Mouse (Mus musculus): ENCODE data around the gene Ppp1cc. TPM values are rescaled to one million over a fixed set of nuclear protein-coding genes. Genes with fewer than 3 reads are reported as not detected.
"Not testable (repeated sequence)": the region's sequence is repeated elsewhere in the genome, so short reads cannot be mapped to it uniquely, and the experiment has no call there.

The Ppp1cc gene
- polyA plus RNA-seq, 1 experiment, result 52.2 TPM

GRCm38 (mm10) chr5:122164011-122164410 is 5.9 kb downstream of the Ppp1cc start:
- Histone ChIP-seq H3K4me1 (peaks cover 90% of the 10 kb centered on the region), H3K4me3 (replicated peaks) (no peak overlapping the region), H3K36me3 (replicated peaks; ENCODE audit: low read length) (peaks cover 90% of the 10 kb centered on the region), H3K9me3 (no peaks in the 10 kb centered on the region), H3K27me3 (replicated peaks) (no peaks in the 10 kb centered on the region)
- TF ChIP-seq GATA1 (IDR thresholded peaks at IDR 0.05; ENCODE audit: borderline replicate concordance, low read length) (no peak), FLI1 (IDR thresholded peaks at IDR 0.05; ENCODE audit: low read length) (no peak)

DNA sequence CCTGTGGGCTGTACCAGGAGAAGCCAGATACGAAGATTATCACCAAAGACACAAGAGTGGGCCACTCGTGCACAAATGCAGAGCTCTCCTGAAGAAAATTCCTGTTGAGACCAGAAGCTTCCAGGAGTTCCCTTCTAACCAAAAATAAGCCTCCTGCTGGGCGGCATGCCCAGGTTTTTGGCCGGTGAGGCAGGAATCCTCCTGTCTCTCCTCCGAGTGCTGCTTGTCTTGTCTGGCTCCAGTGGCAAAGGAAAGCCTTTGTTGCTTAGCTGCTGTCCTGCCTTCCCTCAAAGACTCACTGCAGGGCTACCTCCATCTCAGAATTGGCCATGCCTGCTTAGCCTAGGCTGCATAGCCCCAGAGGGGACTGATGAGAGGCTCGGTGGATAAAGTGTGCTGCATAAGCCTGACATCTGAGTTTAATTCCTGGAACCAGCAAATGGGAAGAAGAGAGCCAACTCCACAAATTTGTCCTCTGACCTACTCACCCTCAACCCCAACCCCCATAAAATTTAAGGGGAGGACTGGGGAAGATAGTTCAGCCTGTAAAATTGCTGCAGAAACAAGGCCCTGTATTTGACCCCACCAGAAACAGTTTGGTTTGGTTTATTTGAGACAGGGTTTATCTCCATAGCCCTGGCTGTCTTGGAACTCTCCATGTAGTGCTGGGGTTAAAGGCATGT is 7.3 kb downstream of the Ppp1cc start:
- Histone ChIP-seq H3K36me3 (replicated peaks; ENCODE audit: low read length) (peaks cover 97% of the 10 kb centered on the region), H3K9me3 (no peaks in the 10 kb centered on the region), H3K4me3 (replicated peaks) (no peak overlapping the region), H3K4me1 (peaks cover 80% of the 10 kb centered on the region), H3K27me3 (replicated peaks) (no peaks in the 10 kb centered on the region)
- TF ChIP-seq FLI1 (IDR thresholded peaks at IDR 0.05; ENCODE audit: low read length) (no peak), GATA1 (IDR thresholded peaks at IDR 0.05; ENCODE audit: borderline replicate concordance, low read length) (no peak)

DNA sequence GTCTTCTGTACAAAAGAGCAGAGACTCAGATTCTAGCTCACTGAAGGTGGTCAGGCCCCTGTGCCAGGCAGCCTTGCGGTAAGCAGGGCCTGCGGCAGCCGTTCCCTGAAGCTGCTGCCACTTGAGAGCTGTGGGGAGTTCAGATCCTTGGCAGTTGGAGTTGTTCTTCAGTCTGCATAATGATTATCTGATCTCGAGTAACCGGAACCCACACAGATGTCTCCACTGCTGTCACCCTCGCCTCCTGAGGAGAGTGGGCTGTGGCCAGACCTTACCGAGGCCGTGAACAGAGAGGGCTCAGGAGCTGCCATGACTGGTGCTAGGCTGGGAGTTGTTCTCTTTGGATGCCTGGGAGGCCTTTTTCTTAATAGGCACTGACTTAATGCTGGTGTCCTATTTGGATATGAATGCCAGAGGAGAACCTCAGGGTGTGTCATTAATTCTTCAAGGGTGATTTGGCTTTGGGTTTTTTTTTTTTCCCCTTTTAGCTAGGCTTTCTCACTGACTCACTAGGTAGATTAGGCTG is 8.6 kb downstream of the Ppp1cc start:
- Histone ChIP-seq H3K27me3 (replicated peaks) (no peaks in the 10 kb centered on the region), H3K9me3 (no peaks in the 10 kb centered on the region), H3K36me3 (replicated peaks; ENCODE audit: low read length) (peaks cover 97% of the 10 kb centered on the region), H3K4me3 (replicated peaks) (no peak overlapping the region), H3K4me1 (peaks cover 67% of the 10 kb centered on the region)
- no peak for TF ChIP-seq GATA1 (IDR thresholded peaks at IDR 0.05; ENCODE audit: borderline replicate concordance, low read length)
- no peak for TF ChIP-seq FLI1 (IDR thresholded peaks at IDR 0.05; ENCODE audit: low read length)

DNA sequence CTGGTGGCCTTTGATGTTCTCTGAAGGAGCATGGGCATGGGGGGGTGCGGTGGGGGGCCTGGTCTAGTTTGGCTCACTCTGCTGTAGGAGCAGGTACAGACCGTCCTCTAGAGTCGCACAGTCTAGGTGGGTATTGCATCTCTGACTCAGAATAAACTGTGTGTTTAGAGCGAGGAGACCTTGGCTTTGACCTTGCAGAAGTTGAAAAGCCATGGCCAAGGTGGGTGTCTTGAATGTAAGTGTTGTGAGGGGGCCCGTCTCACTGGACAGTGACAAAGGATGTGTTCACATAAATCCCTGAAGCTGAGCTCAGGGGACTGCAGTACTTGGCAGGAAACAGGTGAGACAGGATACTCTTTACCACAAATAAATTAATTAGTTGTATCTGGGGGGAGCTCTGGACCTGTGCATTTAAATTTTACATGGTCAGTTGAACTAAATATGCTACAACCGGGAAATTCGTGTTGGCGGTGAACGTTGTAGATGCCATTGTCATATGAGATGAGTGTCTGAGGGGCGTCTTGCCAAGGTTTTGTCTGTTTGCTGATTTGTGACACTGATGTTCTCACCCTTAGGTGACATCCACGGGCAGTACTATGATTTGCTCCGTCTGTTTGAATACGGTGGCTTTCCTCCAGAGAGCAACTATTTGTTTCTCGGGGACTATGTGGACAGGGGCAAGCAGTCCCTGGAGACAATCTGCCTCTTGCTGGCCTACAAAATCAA is 10.4 kb downstream of the Ppp1cc start:
- Histone ChIP-seq H3K27me3 (replicated peaks) (no peaks in the 10 kb centered on the region), H3K9me3 (no peaks in the 10 kb centered on the region), H3K36me3 (replicated peaks; ENCODE audit: low read length) (peaks cover 99% of the 10 kb centered on the region), H3K4me3 (replicated peaks) (no peak overlapping the region), H3K4me1 (peaks cover 49% of the 10 kb centered on the region)
- TF ChIP-seq FLI1 (IDR thresholded peaks at IDR 0.05; ENCODE audit: low read length), result no peak
- TF ChIP-seq GATA1 (IDR thresholded peaks at IDR 0.05; ENCODE audit: borderline replicate concordance, low read length), result no peak

DNA sequence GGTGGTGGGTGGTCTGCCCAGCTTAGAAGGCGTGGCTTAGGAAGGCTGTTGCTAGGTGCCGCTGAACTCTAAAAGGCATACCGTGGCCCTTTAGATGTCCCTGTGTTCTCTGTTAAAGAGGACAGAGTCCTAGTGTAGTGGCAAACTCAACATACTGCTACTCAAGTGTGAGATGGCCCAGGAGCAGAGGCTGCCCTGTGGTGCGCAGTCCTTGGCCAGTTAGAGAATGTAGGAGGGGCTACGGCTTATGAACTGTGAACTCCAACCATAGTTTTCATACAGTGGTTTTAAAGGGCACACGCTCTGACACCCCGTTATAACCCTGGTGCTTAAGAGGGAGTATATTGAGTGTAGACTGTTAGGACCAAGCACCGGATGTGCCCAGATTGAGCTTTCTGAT is 13.0 kb downstream of the Ppp1cc start:
- Histone ChIP-seq H3K9me3 (no peaks in the 10 kb centered on the region), H3K4me3 (replicated peaks) (no peak overlapping the region), H3K36me3 (replicated peaks; ENCODE audit: low read length) (peaks cover 87% of the 10 kb centered on the region), H3K4me1 (peaks cover 30% of the 10 kb centered on the region), H3K27me3 (replicated peaks) (no peaks in the 10 kb centered on the region)
- no peak for TF ChIP-seq FLI1 (IDR thresholded peaks at IDR 0.05; ENCODE audit: low read length)
- no peak for TF ChIP-seq GATA1 (IDR thresholded peaks at IDR 0.05; ENCODE audit: borderline replicate concordance, low read length)

GRCm38 (mm10) chr5:122175402-122175801 is 17.3 kb downstream of the Ppp1cc start:
- Histone ChIP-seq H3K36me3 (replicated peaks; ENCODE audit: low read length) (peaks cover 54% of the 10 kb centered on the region), H3K27me3 (replicated peaks) (no peaks in the 10 kb centered on the region), H3K4me1 (peaks cover 20% of the 10 kb centered on the region), H3K4me3 (replicated peaks) (no peak overlapping the region), H3K9me3 (no peaks in the 10 kb centered on the region)
- TF ChIP-seq GATA1 (IDR thresholded peaks at IDR 0.05; ENCODE audit: borderline replicate concordance, low read length) (no peak), FLI1 (IDR thresholded peaks at IDR 0.05; ENCODE audit: low read length) (no peak)

- Histone ChIP-seq H3K4me1 (peaks cover 20% of the 10 kb centered on the region), H3K4me3 (replicated peaks) (no peak overlapping the region), H3K9me3 (no peaks in the 10 kb centered on the region), H3K27me3 (replicated peaks) (no peaks in the 10 kb centered on the region), H3K36me3 (replicated peaks; ENCODE audit: low read length) (peaks cover 48% of the 10 kb centered on the region)
- TF ChIP-seq GATA1 (IDR thresholded peaks at IDR 0.05; ENCODE audit: borderline replicate concordance, low read length), result no peak
- no peak for TF ChIP-seq FLI1 (IDR thresholded peaks at IDR 0.05; ENCODE audit: low read length)
Observed at GRCm38 (mm10) chr5:122175961-122176360, 17.9 kb downstream of the Ppp1cc start.

DNA sequence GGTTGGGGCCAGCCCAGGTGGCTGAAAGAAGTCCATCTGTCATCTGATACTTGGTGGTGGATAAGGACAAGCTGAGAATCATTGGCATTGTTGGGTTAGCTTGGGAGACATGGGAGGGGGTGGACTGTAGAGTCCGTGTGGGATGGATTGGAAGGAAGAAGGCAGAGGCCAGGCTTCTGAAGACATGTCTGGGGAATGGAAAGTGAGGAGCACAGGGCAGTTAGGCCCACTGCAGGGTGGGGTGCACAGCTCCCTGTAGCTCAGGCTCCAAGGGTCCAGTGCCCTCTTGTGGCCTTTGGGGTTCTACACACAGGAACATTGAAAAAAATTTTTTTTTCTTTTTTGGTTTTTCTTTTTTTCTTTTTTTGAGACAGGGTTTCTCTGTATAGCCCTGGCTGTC is 18.3 kb downstream of the Ppp1cc start:
- H3K4me1 ChIP-seq, result peaks cover 20% of the 10 kb centered on the region
- TF ChIP-seq GATA1 (IDR thresholded peaks at IDR 0.05; ENCODE audit: borderline replicate concordance, low read length) (no peak), FLI1 (IDR thresholded peaks at IDR 0.05; ENCODE audit: low read length) (no peak)
- H3K36me3 ChIP-seq (replicated peaks; ENCODE audit: low read length), result peaks cover 44% of the 10 kb centered on the region
- H3K4me3 ChIP-seq (replicated peaks), result no peak overlapping the region
- no peaks in the 10 kb centered on the region for H3K27me3 ChIP-seq (replicated peaks)
- H3K9me3 ChIP-seq, result no peaks in the 10 kb centered on the region

GRCm38 (mm10) chr5:122179665-122180064 is 21.6 kb downstream of the Ppp1cc start:
- H3K27me3 ChIP-seq (replicated peaks), result peaks cover 2% of the 10 kb centered on the region
- no peaks in the 10 kb centered on the region for H3K9me3 ChIP-seq
- peaks cover 18% of the 10 kb centered on the region for H3K36me3 ChIP-seq (replicated peaks; ENCODE audit: low read length)
- TF ChIP-seq GATA1 (IDR thresholded peaks at IDR 0.05; ENCODE audit: borderline replicate concordance, low read length) (no peak), FLI1 (IDR thresholded peaks at IDR 0.05; ENCODE audit: low read length) (no peak)
- H3K4me1 ChIP-seq, result peaks cover 30% of the 10 kb centered on the region
- H3K4me3 ChIP-seq (replicated peaks), result peak overlapping the region; percentile 1

GRCm38 (mm10) chr5:122184283-122184806 is 26.3 kb downstream of the Ppp1cc start:
- Histone ChIP-seq H3K27me3 (replicated peaks) (peaks cover 17% of the 10 kb centered on the region), H3K4me3 (replicated peaks) (peak overlapping the region; percentile 67), H3K4me1 (peaks cover 25% of the 10 kb centered on the region), H3K36me3 (replicated peaks; ENCODE audit: low read length) (no peaks in the 10 kb centered on the region), H3K9me3 (peaks cover 4% of the 10 kb centered on the region; the same call in 1 of the 2 replicates)
- TF ChIP-seq GATA1 (IDR thresholded peaks at IDR 0.05; ENCODE audit: borderline replicate concordance, low read length) (no peak), FLI1 (IDR thresholded peaks at IDR 0.05; ENCODE audit: low read length) (no peak)

- peaks cover 20% of the 10 kb centered on the region for H3K4me1 ChIP-seq
- not testable (repeated sequence) for H3K4me3 ChIP-seq (replicated peaks); H3K9me3 ChIP-seq; H3K36me3 ChIP-seq (replicated peaks; ENCODE audit: low read length)
- peaks cover 18% of the 10 kb centered on the region for H3K27me3 ChIP-seq (replicated peaks)
Observed at GRCm38 (mm10) chr5:122184858-122185257, 26.8 kb downstream of the Ppp1cc start.

All from megakaryocyte, embryonic 14.5 days (primary cell).